Mouse (Mus musculus): ENCODE data around the gene Mrnip.

Mrnip gene

GRCm38 (mm10) chr11:50159347-50159746, 14.9 kb upstream of the Mrnip start:
- no peak for DNase-seq (ENCODE audit: low spot score in 2 of 2)

- DNase-seq (ENCODE audit: low spot score in 2 of 2), result peak; percentile 25 to 59
Observed at GRCm38 (mm10) chr11:50161578-50162304, 12.5 kb upstream of the Mrnip start.

- no peak for DNase-seq (ENCODE audit: low spot score in 2 of 2)
Observed at GRCm38 (mm10) chr11:50162338-50163050, 11.8 kb upstream of the Mrnip start.

- DNase-seq (ENCODE audit: low spot score in 2 of 2), result no peak
Observed at GRCm38 (mm10) chr11:50168352-50168751, 5.9 kb upstream of the Mrnip start.

- DNase-seq (ENCODE audit: low spot score in 2 of 2), result peak; percentile 98 to 99
Observed at GRCm38 (mm10) chr11:50174730-50175187, 515 bp downstream of the Mrnip start.

GRCm38 (mm10) chr11:50176351-50176750, 2.1 kb downstream of the Mrnip start:
- DNase-seq (ENCODE audit: low spot score in 2 of 2), result no peak

GRCm38 (mm10) chr11:50177111-50177510, 2.9 kb downstream of the Mrnip start:
- no peak for DNase-seq (ENCODE audit: low spot score in 2 of 2)

- no peak for DNase-seq (ENCODE audit: low spot score in 2 of 2)
Observed at GRCm38 (mm10) chr11:50178532-50179488, 4.6 kb downstream of the Mrnip start.

GRCm38 (mm10) chr11:50180478-50181231, 6.4 kb downstream of the Mrnip start:
- DNase-seq (ENCODE audit: low spot score in 2 of 2), result no peak

GRCm38 (mm10) chr11:50182702-50183101, 8.5 kb downstream of the Mrnip start:
- no peak for DNase-seq (ENCODE audit: low spot score in 2 of 2)

- DNase-seq (ENCODE audit: low spot score in 2 of 2), result no peak
Observed at GRCm38 (mm10) chr11:50184788-50185187, 10.5 kb downstream of the Mrnip start.

GRCm38 (mm10) chr11:50188682-50189081, 14.4 kb downstream of the Mrnip start:
- DNase-seq (ENCODE audit: low spot score in 2 of 2), result no peak

GRCm38 (mm10) chr11:50190362-50190761, 16.1 kb downstream of the Mrnip start:
- DNase-seq (ENCODE audit: low spot score in 2 of 2), result no peak

GRCm38 (mm10) chr11:50192278-50192677, 18.0 kb downstream of the Mrnip start:
- DNase-seq (ENCODE audit: low spot score in 2 of 2), result no peak

GRCm38 (mm10) chr11:50194070-50194469, 19.8 kb downstream of the Mrnip start:
- no peak for DNase-seq (ENCODE audit: low spot score in 2 of 2)

GRCm38 (mm10) chr11:50194793-50195192, 20.5 kb downstream of the Mrnip start:
- no peak for DNase-seq (ENCODE audit: low spot score in 2 of 2)

GRCm38 (mm10) chr11:50197500-50197899, 23.3 kb downstream of the Mrnip start:
- no peak for DNase-seq (ENCODE audit: low spot score in 2 of 2)

- no peak for DNase-seq (ENCODE audit: low spot score in 2 of 2)
Observed at GRCm38 (mm10) chr11:50198219-50198846, 24.1 kb downstream of the Mrnip start.

- DNase-seq (ENCODE audit: low spot score in 2 of 2), result no peak
Observed at GRCm38 (mm10) chr11:50198916-50199315, 24.7 kb downstream of the Mrnip start.

- DNase-seq (ENCODE audit: low spot score in 2 of 2), result no peak
Observed at GRCm38 (mm10) chr11:50200613-50201012, 26.4 kb downstream of the Mrnip start.

GRCm38 (mm10) chr11:50201590-50201989, 27.3 kb downstream of the Mrnip start:
- DNase-seq (ENCODE audit: low spot score in 2 of 2), result no peak

Data from spleen, postnatal 14 days (tissue).